Mouse (Mus musculus): Measurements from ENCODE around the gene Kmt2c.

DNA sequence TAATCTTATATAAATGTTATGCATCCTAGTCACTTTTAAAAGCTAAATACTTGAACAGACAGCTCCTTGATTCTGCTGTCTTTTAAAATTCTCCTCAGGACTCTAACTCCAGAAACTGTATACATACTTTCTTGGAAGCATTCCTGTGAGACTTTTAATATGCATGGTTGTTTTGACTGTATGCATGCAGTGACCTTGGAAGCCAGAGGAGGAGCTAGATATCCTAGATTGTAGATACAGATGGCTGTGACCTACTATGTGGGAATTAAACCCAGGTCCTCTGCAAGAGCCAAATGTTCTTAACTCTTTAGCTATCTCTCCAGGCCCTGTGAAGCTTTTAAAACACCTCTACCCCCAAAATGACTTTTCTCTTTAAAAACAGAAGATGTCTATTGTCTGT is 83.2 kb downstream of the Kmt2c start:
- TF ChIP-seq CTCF (IDR thresholded peaks at IDR 0.05; ENCODE audit: low read depth) (no peak), EP300 (IDR thresholded peaks at IDR 0.05; ENCODE audit: low read depth) (no peak)

Measured in liver, embryonic 14.5 days (tissue).